Mouse (Mus musculus) forebrain, postnatal 0 days (tissue): ENCODE data around the gene Grk2. TPM values are rescaled to one million over a fixed set of nuclear protein-coding genes. Genes with fewer than 3 reads are reported as not detected.

Experiments
- ATAC-seq: fragments of 200-750 bp; cut with Nextera tagmentation; 2 replicates; pipeline ENCODE4 v1.8.0; 2017; ENCODE audit warnings: mild to moderate bottlenecking, moderate library complexity
- DNase-seq: peaks from one replicate; pipeline ENCODE4 v3.0.0-alpha.2; 2015
- H3K27ac ChIP-seq: fragments of 300-500 bp; sonication (generic); 2 replicates; pipeline ENCODE4 v1.5.1; 2014; ENCODE audit warnings: low read depth, mild to moderate bottlenecking, antibody characterized with exemption, low read length, moderate library complexity, mixed read lengths
- H3K27me3 ChIP-seq: fragments of 300-500 bp; sonication (generic); 2 replicates; pipeline ENCODE4 v1.6.1; 2014; ENCODE audit warnings: mild to moderate bottlenecking, low read length, mixed read lengths; ENCODE audit not compliant: insufficient read depth
- H3K36me3 ChIP-seq: fragments of 300-500 bp; sonication (generic); 2 replicates; pipeline ENCODE4 v1.6.1; 2014; ENCODE audit warnings: mild to moderate bottlenecking, moderate library complexity; ENCODE audit not compliant: insufficient read depth
- H3K4me1 ChIP-seq: fragments of 300-500 bp; sonication (generic); 2 replicates; pipeline ENCODE4 v1.6.1; 2014; ENCODE audit warnings: antibody characterized with exemption; ENCODE audit not compliant: insufficient read depth
- H3K4me2 ChIP-seq: fragments of 300-500 bp; sonication (generic); 2 replicates; pipeline ENCODE4 v1.6.1; 2014; ENCODE audit warnings: low read depth, mild to moderate bottlenecking, moderate library complexity
- H3K4me3 ChIP-seq: fragments of 300-500 bp; sonication (generic); 2 replicates; pipeline ENCODE4 v1.5.1; 2014; ENCODE audit warnings: low read depth, low read length, mixed read lengths
- H3K9ac ChIP-seq: fragments of 300-500 bp; sonication (generic); 2 replicates; pipeline ENCODE4 v1.6.1; 2014; ENCODE audit warnings: mild to moderate bottlenecking
- H3K9me3 ChIP-seq: fragments of 300-500 bp; sonication (generic); 2 replicates; pipeline ENCODE4 v1.6.1; 2016; ENCODE audit warnings: low read length
- CTCF ChIP-seq: sonication (generic); IDR thresholded peaks from 2 replicates; pipeline ENCODE4 v1.5.1; 2016; ENCODE audit warnings: antibody characterized with exemption, control low read depth, low read depth
- WGBS: fragments of 180-500 bp; shearing (Covaris S2); extraction: QIAGEN DNeasy Blood & Tissue Kit; methylation state at CpG from one replicate; pipeline ENCODE4 v1.1.7; 2014; 5-methylcytosine and 5-hydroxymethylcytosine counted together
- polyA plus RNA-seq: library from polyadenylated mRNA; unstranded; fragments of >200 nt; fragmentation: Nextera tagmentation; extraction: Ambion mirVana; gene quantifications from 2 replicates; pipeline ENCODE4 v1.2.1, GENCODE M21; 2015
- total RNA-seq: library from RNA; depleted of rRNA; stranded (reverse); fragments of >200 nt; gene quantifications from 2 replicates; pipeline ENCODE4 v1.2.3, GENCODE M21; 2014

Gene Grk2
- total and polyA plus RNA-seq, 2 experiments from 2014 or later: 24.6 to 136 TPM

DNA sequence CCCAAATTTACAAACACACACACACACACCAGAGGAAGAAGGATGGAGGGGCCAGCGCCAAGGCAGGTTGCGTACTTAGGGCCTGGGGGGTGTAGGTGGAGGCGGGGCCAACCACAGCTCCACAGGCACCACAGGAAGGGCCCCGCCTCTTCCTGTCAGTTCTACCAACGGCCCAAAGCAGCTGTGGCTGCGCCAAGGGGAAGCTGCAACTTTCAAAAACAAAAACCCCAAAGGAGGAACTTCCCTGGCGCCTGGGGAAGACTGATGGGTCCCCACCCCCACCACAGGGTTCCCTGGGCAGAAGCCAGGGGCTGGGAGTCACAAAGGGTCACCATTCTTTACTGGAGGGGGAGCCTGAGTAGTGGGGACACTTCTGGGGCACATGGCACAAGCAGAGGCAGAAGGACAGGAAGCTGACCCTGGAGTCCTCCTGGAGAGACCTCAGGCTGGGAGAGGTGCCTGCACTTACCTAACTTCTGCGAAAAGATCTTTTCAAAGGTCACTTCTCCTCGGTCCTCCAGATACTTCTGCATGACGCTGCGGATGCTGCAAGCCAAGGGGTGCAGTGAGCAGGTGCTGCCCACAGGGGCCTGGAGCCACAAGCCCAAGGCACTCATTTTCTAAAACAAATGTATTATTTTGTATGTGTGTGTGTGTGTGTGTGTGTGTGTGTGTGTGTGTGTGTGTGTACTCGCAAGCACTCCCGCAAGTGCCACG lies 11.5 kb downstream of the Grk2 start:
- H3K9me3 ChIP-seq: no peaks in the 10 kb centered on the region
- no peak overlapping the region for H3K4me2 ChIP-seq
- WGBS: 74% methylated on average over 14 of the region's 14 CpGs
- DNase-seq (no peak), ATAC-seq (no peak)
- no peaks in the 10 kb centered on the region for H3K4me1 ChIP-seq
- TF ChIP-seq CTCF: no peak
- H3K27ac ChIP-seq: no peak overlapping the region
- no peaks in the 10 kb centered on the region for H3K27me3 ChIP-seq
- no peak overlapping the region for H3K9ac ChIP-seq
- peaks cover 41% of the 10 kb centered on the region for H3K36me3 ChIP-seq
- H3K4me3 ChIP-seq: no peak overlapping the region

DNA sequence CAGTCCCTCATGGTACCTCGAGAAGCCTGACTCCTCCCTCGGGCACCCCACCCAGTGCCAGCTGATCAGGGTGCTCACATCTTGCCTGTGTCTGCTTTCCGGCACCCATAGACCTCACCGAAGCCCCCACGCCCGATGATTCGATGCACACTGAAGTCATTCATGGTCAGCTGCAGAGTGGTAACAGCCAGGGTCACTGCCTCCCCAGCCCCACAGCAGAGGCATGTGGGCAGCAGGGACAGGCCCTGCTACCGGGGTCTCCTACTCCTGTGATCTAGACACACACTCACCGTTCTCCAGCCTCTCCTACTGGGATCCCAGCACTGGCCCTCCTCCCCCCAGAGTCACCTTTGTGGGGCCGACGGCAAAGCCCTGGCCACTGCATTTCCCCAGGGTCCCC lies 14.9 kb downstream of the Grk2 start:
- no peak overlapping the region for H3K4me3 ChIP-seq
- no peak overlapping the region for H3K9ac ChIP-seq
- H3K36me3 ChIP-seq: peaks cover 74% of the 10 kb centered on the region
- DNase-seq: no peak
- no peak overlapping the region for H3K27ac ChIP-seq
- 92% methylated on average over 11 of the region's 11 CpGs for WGBS
- H3K27me3 ChIP-seq: no peaks in the 10 kb centered on the region
- no peak for TF ChIP-seq CTCF
- no peaks in the 10 kb centered on the region for H3K4me1 ChIP-seq
- H3K4me2 ChIP-seq: no peak overlapping the region
- no peaks in the 10 kb centered on the region for H3K9me3 ChIP-seq
- no peak for ATAC-seq

DNA sequence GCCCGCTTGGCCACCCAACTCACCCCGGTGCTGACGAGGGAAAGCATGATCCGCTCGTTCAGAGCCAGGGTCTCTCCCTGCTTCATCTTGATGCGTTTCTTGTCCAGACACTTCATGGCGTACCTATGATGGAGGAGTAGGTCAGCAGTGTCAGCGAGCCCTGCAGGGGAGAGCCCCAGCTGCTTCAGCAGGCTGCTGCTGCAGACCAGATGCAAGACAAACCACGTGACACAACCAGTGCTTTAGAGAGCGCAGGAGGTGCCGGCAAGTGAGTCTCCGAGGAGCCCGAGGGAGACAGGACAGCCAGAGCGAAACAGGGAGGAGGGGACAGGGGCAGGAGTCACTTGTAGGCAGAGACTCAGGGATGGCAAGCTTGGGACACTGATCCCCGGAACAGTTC lies 15.3 kb downstream of the Grk2 start:
- no peak overlapping the region for H3K27ac ChIP-seq
- H3K4me3 ChIP-seq: no peak overlapping the region
- peaks cover 78% of the 10 kb centered on the region for H3K36me3 ChIP-seq
- no peaks in the 10 kb centered on the region for H3K4me1 ChIP-seq
- no peak overlapping the region for H3K4me2 ChIP-seq
- no peak for TF ChIP-seq CTCF
- no peaks in the 10 kb centered on the region for H3K9me3 ChIP-seq
- H3K9ac ChIP-seq: no peak overlapping the region
- no peaks in the 10 kb centered on the region for H3K27me3 ChIP-seq
- WGBS: 77% methylated on average over 15 of the region's 15 CpGs
- ATAC-seq (no peak), DNase-seq (no peak)

DNA sequence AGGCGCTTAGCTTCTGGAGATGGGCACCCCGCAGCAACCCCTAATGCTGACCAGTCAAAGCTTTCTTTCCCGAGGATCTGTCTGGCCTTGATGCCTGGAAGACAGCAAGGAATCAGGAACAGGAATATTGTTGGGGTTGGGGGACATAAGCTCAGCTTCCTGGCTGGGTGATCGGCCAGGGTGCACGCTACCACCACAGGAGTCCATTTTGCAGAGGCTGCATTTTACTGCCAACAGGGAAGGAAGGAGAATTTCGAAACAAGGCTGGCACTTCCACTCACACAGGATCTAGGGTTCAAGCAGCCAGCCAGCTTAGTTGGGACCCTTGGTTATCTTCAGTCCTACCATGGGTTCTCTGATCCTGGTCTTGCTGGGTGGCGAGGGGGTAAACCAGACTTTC lies 22.4 kb downstream of the Grk2 start:
- H3K4me3 ChIP-seq: peak overlapping the region; percentile 64
- H3K4me2 ChIP-seq: peak overlapping the region; percentile 68
- H3K4me1 ChIP-seq: no peaks in the 10 kb centered on the region
- TF ChIP-seq CTCF: no peak
- H3K36me3 ChIP-seq: peaks cover 32% of the 10 kb centered on the region
- H3K9ac ChIP-seq: peak overlapping the region; percentile 63; the same call in 1 of the 2 replicates
- DNase-seq (no peak), ATAC-seq (no peak)
- 46% methylated on average over 7 of the region's 7 CpGs for WGBS
- H3K9me3 ChIP-seq: no peaks in the 10 kb centered on the region
- peak overlapping the region; percentile 69 for H3K27ac ChIP-seq
- H3K27me3 ChIP-seq: no peaks in the 10 kb centered on the region

DNA sequence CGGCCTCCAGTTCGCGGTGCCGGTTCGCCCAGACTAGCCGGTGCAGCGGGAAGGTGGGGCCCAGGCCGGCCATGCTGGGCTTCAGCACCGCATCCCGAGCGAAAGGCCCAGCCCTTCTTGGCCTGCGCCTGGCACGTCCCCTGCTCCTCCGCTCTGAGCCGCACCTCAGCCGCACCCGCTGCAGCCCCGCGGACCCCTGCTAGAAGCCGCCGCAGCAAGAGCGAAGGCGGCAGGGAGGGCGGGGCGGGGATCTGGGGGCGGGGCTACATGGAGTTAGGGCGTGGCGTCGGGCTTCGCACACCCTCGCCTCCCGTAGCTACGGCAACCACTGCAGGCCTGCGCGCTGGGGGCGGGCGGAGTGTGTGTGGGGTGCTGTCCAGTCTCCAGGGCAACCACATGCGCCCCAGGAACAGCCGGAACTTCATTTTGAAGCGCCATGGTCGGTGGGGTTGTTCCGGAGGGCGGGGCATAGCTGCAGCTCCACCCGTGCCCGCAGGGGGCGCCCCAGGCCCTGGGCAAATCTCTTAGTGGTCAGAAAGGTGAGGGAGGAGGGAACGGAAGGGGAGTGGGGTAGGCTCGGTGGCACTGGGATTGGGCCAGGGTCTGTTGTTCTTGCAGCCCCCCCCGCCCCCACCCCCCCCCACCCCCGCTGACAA lies 23.0 kb downstream of the Grk2 start, which contains the start of gene Ankrd13d:
Gene Ankrd13d (minus strand): TSS at position 240 of the 656 bp plus-strand sequence.
- 4% methylated on average over 44 of the region's 50 CpGs for WGBS
- Histone ChIP-seq H3K9me3 (no peaks in the 10 kb centered on the region), H3K4me2 (peak within 1 kb of the TSS; percentile 68), H3K36me3 (peaks cover 26% of the 10 kb centered on the region), H3K9ac (peak within 1 kb of the TSS; percentile 63), H3K4me3 (peak within 1 kb of the TSS; percentile 64), H3K27me3 (no peaks in the 10 kb centered on the region), H3K4me1 (no peaks in the 10 kb centered on the region), H3K27ac (peak within 1 kb of the TSS; percentile 69)
- ATAC-seq (peak; percentile 97), DNase-seq (peak; percentile 91)
- TF ChIP-seq CTCF: peak; percentile 78

DNA sequence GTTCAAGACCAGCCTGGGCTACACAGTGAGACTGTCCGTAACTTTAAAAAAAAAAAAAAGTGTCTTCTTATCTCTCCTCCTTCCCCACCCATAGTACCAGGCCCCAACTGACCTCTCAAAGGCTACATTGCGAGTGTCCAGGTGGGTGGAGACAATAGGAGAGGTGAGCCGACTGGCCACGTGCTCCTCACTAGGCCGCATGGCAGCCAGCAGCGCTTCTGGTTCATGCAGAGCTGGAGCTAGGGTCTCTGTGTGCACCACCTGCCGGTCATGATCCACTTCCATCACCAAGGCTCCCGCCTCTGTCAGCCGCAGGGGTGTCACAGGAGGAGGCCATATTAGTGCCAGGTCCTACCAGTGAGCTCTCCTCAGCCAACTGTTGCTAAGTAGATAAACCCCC lies 25.6 kb downstream of the Grk2 start:
- no peak for TF ChIP-seq CTCF
- DNase-seq (no peak), ATAC-seq (no peak)
- WGBS: 96% methylated on average over 9 of the region's 9 CpGs
- no peaks in the 10 kb centered on the region for H3K27me3 ChIP-seq
- no peak overlapping the region for H3K27ac ChIP-seq
- H3K9me3 ChIP-seq: no peaks in the 10 kb centered on the region
- no peak overlapping the region for H3K4me2 ChIP-seq
- H3K9ac ChIP-seq: no peak overlapping the region
- H3K4me1 ChIP-seq: no peaks in the 10 kb centered on the region
- H3K4me3 ChIP-seq: no peak overlapping the region
- H3K36me3 ChIP-seq: peaks cover 4% of the 10 kb centered on the region

DNA sequence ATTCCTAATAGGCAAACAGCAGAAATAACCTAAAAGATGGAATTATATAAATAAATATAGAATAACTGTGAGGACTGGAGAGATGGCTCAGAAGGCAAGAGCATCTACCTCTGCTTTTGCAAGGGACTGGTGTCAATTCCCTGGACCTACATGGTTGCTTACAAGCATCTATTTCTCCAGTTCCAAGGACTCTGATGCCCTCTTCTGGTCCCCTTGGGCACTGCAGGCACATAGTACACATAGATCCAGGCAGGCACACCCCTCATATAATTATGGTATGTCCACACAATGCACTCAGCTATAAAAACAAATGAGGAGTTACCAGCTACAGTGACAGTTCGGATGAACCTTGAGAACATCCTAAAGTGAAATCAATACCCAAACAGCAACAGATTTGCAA lies 26.5 kb downstream of the Grk2 start:
- no peak for ATAC-seq
- no peak for DNase-seq
- Histone ChIP-seq H3K9ac (no peak overlapping the region), H3K27me3 (no peaks in the 10 kb centered on the region), H3K27ac (no peak overlapping the region), H3K36me3 (peaks cover 4% of the 10 kb centered on the region; the same call in 1 of the 2 replicates), H3K4me3 (no peak overlapping the region), H3K4me1 (no peaks in the 10 kb centered on the region), H3K9me3 (no peaks in the 10 kb centered on the region), H3K4me2 (no peak overlapping the region)
- 98% methylated on average over 1 of the region's 1 CpGs for WGBS
- TF ChIP-seq CTCF: peak; percentile 37
